Mouse (Mus musculus): ENCODE data around the gene Efcab5.
"Not testable (repeated sequence)": the region's sequence is repeated elsewhere in the genome, so short reads cannot be mapped to it uniquely, and the experiment has no call there.

The Efcab5 gene

GRCm38 (mm10) chr11:77096991-77097390 lies 91.8 kb downstream of the Efcab5 start:
- DNase-seq (ENCODE audit: low read depth, low spot score) = no peak

- no peak for DNase-seq (ENCODE audit: low read depth, low spot score)
Measured at GRCm38 (mm10) chr11:77096581-77096980, 92.2 kb downstream of the Efcab5 start.

GRCm38 (mm10) chr11:77095206-77095605 lies 93.6 kb downstream of the Efcab5 start:
- DNase-seq (ENCODE audit: low read depth, low spot score) = no peak

- DNase-seq (ENCODE audit: low read depth, low spot score) = no peak
Measured at GRCm38 (mm10) chr11:77094136-77094535, 94.6 kb downstream of the Efcab5 start.

DNA sequence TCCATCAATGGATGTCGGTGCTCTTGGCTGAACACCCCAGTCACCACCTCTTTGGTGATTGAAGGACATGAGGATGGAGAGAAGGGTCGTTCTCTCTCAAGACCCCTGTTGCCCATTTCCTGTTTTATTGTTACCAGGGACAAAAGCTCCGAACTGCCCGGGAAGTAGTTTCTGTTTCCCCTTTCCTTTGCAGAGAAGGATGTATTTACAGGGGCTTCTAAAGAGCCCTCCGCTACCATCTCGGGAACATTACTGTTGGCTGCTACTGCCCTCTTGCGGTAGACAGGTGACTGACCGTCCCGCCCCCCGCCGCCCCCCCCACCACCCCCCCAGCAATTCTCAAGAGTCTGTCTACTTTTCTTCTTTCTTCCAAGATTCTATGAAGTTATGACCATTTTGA lies 95.6 kb downstream of the Efcab5 start:
- DNase-seq (ENCODE audit: low read depth, low spot score) = peak; percentile 59

DNA sequence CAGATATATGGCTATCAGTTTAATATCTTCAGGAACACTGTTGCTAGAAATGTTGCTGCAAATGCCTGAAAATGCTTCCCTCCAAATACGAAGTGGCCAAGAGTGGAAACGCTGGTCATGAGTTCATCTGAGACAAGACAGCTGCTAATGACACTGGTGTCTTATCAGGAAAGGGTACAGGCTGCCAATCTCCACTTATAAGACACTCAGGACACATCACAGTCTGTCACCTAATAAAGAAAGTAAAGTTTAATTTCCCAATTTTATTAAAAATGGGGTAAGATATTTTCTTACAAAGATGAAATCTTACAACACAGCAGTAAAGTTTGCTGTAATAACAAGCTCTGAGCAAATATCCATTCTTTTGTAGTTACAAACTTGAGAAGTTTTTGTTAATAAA lies 99.6 kb downstream of the Efcab5 start:
- DNase-seq (ENCODE audit: low read depth, low spot score) = no peak

- DNase-seq (ENCODE audit: low read depth, low spot score) = no peak
Measured at GRCm38 (mm10) chr11:77087004-77087403, 101.8 kb downstream of the Efcab5 start.

GRCm38 (mm10) chr11:77084001-77084682 lies 104.6 kb downstream of the Efcab5 start:
- DNase-seq (ENCODE audit: low read depth, low spot score) = no peak

- DNase-seq (ENCODE audit: low read depth, low spot score) = no peak
Measured at GRCm38 (mm10) chr11:77079361-77079760, 109.4 kb downstream of the Efcab5 start.

GRCm38 (mm10) chr11:77078273-77079134 lies 110.3 kb downstream of the Efcab5 start, which contains the start of gene Nsrp1:
Gene Nsrp1, minus strand, starts transcription at chr11:77078435.
- peak; percentile 95 for DNase-seq (ENCODE audit: low read depth, low spot score)

DNA sequence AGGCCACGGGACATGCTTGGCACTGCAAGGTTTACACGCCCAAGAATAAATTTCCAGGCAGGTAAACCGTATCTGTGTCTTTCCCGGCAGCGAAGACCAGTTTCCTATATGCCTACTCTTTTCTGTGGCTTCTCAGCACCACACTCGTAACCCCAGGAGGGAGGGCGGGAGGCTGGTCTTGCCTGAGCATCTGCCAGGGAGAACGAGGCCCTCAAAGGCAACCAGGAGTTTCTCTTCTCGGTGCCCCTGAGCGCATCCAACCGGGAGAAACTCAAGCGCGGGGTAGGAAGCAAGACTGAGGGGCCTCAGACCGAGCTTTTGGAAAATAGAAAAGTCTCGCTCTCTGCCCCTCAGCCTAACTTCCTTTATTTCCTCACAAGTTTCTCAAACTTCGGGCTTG lies 111.0 kb downstream of the Efcab5 start:
- peak; percentile 13 for DNase-seq (ENCODE audit: low read depth, low spot score)

DNA sequence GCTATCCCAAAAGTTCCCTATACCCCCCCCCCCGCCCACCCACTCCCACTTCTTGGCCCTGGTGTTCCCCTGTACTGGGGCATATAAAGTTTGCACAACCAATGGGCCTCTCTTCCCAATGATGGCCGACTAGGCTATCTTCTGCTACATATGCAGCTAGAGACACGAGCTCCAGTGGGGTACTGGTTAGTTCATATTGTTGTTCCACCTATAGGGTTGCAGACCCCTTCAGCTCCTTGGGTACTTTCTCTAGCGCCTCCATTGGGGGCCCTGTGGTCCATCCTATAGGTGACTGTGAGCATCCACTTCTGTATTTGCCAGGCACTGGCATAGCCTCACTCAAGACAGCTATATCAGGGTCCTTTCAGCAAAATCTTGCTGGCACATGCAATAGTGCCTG lies 111.4 kb downstream of the Efcab5 start:
- not testable (repeated sequence) for DNase-seq (ENCODE audit: low read depth, low spot score)

- DNase-seq (ENCODE audit: low read depth, low spot score) = no peak
Measured at GRCm38 (mm10) chr11:77070721-77071120, 118.0 kb downstream of the Efcab5 start.

GRCm38 (mm10) chr11:77068825-77069224 lies 119.9 kb downstream of the Efcab5 start:
- DNase-seq (ENCODE audit: low read depth, low spot score) = no peak

DNA sequence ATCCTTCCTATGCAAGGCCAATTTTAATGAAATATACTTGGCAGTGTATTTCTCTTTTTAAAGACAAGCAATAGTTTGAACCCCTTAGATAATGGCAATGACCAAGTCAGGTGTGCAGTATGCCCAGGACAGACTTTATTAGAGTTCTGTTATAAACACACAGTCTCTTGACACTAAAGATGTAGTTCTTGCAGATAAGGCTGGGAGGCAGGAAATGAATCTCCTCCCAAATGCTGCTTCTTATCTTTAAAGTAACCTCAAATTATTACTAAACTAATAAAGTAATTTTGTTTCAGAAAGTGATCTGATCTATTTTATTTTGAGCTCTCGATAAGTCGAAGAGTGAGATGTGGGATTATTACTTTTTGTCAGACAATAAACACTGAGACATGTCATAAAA lies 125.4 kb downstream of the Efcab5 start:
- DNase-seq (ENCODE audit: low read depth, low spot score) = no peak

DNA sequence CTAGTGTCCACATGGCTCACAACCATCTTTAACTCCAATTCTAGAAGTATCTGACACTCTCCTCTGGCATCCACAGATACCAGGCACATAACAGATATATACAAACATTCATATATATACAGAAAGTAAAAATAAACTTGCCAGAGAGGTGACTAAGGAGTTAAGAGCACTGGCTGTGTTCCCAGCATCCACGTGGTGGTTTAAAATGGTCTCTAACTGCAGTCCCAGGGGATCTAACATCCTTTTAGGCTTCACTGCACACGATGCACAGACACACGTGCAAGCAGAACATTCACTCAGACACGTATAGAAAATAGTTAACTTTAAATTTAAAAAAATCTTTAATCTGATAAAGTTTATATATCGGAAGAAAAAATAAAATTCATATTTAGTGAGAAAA lies 126.8 kb downstream of the Efcab5 start:
- DNase-seq (ENCODE audit: low read depth, low spot score) = no peak

DNA sequence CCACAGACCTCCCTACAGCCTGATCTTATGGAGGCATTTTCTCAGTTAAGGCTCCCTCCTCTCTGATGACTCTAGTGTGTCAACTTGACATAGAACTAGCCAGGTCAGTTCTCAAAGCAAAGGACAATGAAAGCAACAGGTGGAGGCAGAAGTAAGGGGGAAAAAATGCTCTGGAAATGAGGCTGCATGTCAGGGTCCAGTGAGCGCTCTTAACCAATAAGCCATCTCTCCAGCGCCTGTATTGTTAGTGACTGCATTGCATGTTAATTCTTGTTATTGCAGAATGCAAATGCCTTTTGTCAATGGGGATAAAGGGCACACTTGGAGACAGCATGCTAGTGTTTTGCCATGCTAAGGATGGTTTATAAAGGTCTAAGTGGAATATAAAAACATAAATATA lies 146.0 kb downstream of the Efcab5 start:
- DNase-seq (ENCODE audit: low read depth, low spot score) = no peak

GRCm38 (mm10) chr11:77041891-77042290 lies 146.9 kb downstream of the Efcab5 start:
- DNase-seq (ENCODE audit: low read depth, low spot score) = no peak

All from forelimb bud, embryonic 11.5 days (tissue).